Mouse (Mus musculus) gastrocnemius, postnatal 10 days (tissue): Measurements from ENCODE around the gene Atp1a2. TPM values are rescaled to one million over a fixed set of nuclear protein-coding genes. Genes with fewer than 3 reads are reported as not detected.

Source experiments
- DNase-seq: peaks from one replicate; pipeline ENCODE4 v3.0.0; 2021; ENCODE audit warnings: mixed read lengths
- long read RNA-seq, 2 experiments: library from polyadenylated mRNA; stranded (forward); transcript quantifications; one replicate each; pipeline ENCODE4 v2.0.0; 2021
- total RNA-seq, 2 experiments: library from RNA; stranded (reverse); gene quantifications; 2 replicates each; pipeline ENCODE4 v1.2.3; 2021

The Atp1a2 gene
- 100 to 1,000 TPM; 695 to 761 TPM for total RNA-seq
- long read RNA-seq, experiment 1, full-length matches to known transcripts, result 851 of 1,100 reads
- long read RNA-seq, experiment 1, partial matches to known transcripts, result 167 of 1,100 reads
- long read RNA-seq, experiment 1, other reads (novel, unspliced or antisense), result 82 of 1,100 reads
- long read RNA-seq, experiment 2, full-length matches to known transcripts, result 597 of 887 reads
- long read RNA-seq, experiment 2, partial matches to known transcripts, result 252 of 887 reads
- long read RNA-seq, experiment 2, other reads (novel, unspliced or antisense), result 38 of 887 reads

DNA sequence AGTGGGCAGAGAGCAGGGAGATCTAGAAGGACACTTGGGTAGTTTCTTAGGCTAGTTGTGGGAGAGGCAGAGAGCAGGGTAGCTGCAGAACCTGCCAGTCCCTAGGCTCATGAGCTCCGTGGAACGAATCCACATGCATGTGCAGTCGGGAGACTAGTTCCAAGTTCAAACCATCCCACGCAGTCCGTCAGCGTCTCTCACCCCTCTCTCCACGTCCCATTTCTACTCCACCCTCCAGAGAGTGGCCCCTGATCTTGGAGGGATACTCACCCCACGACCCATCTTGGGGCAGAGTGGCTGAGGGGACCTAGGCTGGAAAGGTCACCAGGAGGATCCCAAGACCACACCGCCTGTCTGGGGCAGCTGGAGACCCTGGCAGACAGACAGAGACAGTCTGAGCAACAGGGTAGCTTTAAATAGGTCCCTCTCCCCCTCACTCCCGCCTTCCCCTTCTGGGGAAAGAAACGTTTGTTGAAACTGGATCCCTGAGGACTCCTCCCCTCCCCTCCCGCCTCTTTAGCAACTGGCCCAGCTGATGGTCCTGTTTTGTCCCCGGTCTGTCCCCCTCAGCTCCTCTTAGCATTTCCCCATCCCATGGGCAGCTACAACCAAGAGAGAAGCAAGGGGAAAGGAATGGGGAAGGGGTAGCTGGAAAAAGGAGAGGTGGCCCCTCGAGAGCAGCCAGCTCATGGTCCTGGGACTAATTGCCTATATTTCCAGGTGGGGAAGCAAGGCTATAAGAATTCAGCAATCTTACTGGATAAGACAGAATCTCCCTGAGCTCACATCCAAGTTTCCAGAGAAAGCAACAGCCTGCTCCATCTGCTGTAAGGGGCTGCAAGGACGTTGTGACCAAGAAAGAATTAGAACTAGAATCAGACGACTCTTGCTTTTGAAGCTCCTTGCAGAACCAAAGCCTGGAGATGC, at the start of gene Atp1a2:
Gene Atp1a2, minus strand, starts transcription at position 454 of the 927 bp plus-strand sequence.
- DNase-seq, result peak; percentile 67

DNA sequence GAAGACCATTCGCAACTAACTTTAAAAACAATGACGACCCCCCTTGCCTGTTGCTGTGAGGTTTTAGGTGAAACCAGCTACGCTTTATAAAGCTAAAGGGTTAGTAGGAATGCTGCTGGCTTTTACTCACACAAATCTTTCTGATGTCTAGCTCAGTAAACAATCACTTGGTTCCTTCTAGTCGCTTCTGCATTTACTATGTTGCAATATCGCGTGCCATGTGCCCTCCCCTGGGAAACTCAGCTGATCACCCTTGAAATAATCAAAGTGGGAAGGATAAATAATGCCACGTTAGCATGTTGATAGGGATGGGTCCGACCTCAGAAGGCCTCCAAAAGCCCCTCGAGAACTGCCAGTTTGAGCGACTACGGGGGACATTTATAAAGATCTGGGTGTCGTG, 49.5 kb upstream of the Atp1a2 start:
- no peak for DNase-seq

DNA sequence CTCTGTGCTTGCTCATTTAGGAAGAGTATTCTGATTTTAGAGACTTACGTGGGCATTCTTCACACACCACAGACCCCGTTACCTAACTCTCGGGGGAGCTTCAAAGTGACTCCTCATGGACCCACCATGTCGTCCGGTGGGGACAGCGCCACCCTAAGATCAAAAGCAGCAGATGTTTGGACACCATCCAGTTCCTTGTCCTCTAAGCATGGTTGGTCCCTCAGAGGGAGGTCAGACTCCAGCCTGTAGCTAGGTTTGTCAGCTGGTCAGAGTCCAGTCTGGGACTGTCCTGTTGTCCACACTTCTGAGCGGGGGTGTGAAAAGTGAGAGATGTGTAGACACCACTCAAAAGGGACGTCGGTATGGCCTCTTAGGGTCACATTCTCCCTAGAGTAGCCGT, 48.8 kb upstream of the Atp1a2 start:
- DNase-seq, result no peak

DNA sequence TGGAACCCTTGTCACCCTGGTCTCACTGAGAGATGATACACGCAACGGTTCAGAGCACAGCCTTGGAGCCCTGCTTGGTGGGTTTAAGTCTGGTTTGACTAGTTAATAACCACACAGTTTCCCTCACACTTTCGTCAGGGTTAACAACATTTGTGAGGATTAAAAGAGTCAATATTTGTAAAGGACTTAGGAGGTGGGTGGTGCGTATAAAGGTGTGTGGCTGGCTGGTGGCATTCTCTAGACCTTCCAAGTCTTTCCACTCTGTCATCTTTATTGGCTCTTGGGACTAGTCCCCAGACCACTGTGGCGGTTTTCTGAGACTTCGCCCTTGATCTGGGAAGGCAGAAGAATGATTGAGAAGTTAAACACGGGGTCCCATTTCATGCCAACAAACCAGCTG, 47.0 kb upstream of the Atp1a2 start:
- DNase-seq, result no peak

DNA sequence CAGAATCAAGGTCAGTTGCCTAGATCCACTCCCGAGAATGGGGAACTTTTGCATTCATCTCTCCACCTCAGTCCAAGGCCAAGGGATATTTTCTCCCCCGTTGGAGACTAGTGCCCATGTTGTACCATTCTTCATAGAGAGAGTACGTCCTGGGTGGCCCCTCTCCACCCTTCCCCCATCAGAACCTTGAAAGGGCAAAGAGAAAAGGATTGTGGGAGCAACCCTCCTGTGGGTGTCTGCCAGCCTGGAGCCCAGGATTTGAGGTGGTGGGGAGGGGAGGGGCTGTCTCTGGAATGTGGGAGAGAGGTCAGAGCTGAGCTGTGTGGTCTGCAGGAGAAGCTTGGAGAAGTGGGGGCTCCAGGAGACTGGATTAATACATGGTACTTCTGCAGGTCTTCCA, 46.0 kb upstream of the Atp1a2 start:
- no peak for DNase-seq

DNA sequence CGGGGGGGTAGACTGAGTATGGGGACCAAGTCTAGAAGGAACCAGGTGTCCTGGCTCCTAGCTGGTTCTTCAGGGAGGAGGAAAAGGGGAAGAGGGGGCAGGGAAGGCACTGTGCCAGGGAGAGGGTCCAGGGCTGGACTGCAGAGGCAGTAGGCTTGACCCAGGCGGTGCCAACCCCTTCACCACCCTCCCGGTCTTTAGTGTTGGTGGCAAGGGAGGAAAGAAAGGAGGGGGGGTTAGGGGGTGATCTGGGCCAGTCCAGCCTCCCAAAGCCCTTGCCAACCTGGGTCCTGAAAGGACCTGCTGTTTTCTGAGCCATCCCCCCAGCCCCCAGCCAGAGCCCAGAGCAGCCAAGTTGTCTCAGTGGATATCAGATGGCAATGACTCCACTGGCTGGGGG, 44.9 kb upstream of the Atp1a2 start:
- DNase-seq, result no peak

DNA sequence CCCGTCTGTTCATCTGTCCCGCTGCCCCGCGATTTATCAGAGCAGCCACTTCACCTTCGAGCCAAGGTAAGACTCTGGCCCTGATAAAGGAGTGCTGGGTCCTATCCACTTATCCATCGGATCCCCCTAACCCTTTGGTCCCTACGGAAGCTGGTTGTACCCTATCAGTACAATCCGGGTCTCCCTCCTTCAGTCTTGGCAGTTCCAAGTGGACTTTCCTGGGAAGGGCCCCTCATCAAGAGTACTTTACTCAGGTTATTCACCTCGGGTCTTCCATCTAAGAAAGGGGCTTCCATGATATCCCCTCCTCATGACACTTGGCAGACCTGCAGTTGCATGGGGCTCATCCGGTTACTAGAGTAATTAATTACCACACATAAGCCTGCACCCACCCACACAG, 43.5 kb upstream of the Atp1a2 start:
- DNase-seq, result no peak

DNA sequence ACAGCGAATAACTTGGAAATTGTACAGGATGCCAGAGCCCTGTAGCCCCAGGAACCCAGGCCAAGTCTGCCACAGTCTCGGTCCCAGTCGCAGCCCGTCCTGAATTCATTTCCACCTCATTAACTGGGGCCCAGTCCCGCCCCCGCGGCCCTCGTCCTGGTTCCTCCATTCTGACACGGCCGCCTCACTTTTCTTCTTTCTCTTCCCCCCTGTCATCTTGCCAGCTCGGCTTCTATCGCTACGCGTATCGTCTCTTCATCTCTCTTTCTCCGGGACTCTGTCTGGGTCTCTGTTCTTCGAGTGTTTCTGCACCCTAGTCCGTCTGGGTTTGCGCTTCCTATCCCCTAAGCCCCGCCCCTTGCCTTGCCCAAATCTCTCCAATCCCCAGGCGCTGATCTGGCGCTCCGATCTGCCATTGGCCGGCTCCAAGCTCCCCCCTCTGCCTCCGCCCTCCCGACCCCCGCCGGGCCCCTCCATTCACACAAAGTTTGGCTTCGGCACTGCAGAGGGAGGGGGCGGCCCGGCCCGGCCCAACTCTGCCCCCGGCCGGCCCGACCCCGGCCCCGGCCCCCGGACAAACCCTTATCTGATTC, 43.0 kb upstream of the Atp1a2 start, which contains the start of gene Kcnj10:
Gene Kcnj10, plus strand, starts transcription at position 482 of the 593 bp plus-strand sequence.
- peak; percentile 66 for DNase-seq

DNA sequence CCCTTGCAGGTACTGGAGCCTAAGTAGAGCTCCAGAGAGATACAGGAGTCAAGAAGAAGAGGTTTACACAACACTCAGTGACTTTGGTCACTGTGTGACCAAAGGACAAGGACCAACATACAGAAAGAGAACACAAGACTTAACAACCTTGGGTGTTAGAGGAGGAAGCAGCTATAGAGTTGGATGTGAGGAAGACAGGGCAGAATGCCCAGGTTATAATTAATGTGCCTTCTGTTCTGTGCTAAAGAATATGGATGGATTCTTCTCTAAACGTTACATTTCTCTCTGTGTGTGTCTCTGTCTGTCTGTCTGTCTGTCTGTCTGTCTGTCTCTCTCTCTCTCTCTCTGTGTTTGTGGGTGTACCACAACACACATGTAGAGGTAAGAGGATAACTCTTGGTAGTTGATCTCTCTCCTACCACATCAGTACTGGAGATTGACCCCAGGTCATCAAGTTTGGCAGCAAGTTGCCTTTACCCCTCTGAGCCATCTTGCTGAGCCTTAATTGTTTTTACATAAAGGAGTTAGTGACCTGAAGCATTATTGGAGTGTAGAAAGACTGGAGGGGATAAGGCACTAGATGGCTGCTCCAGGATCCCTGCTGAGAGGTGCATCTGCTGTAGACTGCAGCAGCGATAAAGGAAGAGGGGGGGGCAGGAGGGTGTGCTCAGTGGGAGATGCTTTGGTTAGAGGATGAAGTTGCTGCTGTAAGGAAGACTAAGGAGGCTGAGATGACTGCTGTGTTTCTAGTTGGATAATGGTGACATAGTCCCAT, 39.7 kb upstream of the Atp1a2 start:
- no peak for DNase-seq

DNA sequence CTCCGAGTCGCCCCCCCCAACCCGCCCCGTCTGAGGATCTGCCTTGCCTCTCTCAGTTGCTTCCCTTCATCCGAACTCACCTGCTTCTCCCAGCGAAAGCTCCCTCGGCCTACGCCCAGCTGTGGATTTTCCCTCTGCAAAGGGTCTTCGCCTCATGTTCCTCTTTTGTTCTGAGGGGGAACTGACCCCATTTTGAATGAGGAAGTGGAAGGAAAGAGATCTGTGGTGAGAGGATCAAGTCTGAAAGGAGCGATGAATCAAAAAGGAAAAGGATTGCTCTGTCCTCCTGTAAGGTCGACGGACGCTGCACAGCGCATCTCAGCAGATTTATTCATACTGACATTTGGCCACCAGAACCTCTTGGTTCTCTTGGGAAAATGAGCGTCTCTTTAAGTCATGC, 37.9 kb upstream of the Atp1a2 start:
- no peak for DNase-seq

DNA sequence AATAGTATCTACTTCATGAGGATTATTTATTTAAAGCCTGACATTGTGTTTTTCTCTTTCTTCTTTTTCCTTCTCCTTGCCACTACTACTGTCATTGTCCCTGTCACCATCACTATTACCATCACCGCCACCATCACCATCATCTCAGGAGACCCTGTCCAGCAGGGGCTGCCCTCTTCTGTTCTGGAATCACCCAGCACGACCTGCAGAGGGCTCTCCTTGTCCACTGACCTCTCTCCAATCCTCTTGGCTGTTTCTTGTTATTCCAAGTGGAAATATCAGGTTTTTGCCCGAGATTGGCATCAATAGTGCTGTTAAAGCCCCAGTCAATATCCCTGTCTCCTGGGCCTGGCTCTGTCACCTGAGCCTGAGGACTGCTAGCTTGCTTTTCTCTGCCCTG, 35.6 kb upstream of the Atp1a2 start:
- no peak for DNase-seq

DNA sequence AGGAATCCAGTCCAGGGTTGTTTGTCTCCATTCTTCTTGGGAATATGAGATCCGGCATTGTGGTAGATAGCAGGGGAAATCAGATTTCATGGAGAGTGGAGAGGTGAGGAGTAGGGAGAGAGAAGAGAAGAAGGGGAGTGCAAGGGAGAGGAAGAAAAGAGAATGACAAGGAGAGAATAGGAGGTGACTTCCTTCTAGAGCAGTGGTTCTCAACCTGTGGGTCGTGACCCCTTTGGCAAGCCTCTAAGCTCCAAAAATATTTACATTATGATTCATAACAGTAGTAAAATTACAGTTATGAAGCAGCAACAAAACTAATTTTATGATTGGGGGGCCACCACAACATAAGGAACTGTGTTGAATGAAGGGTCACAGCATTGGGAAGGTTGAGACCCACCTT, 35.1 kb upstream of the Atp1a2 start:
- DNase-seq, result no peak

DNA sequence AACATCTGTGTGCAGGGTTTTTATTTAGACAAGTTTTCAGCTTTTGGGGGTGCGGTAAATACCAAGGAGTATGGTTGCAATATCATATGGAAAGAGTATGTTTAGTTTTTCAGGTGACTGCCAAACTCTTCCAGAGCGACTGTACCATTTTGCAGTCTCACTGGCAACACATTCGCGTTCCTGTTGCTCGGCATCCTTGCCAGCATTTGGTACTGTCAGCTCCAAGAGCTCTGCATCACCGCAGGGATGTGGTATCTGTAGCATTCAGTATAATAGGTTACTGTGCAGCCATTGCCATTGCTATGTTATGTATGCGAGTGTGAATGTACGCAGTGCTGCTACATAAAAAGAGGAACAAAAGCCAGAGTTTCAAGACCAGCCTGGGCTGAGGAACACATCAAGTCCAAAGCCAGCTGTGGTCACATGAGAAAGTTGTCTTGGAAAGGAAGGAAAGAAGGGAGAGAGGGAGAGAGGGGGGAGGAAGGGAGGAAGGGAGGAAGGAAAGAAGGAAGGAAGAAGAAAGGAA, 33.6 kb upstream of the Atp1a2 start:
- DNase-seq, result no peak

DNA sequence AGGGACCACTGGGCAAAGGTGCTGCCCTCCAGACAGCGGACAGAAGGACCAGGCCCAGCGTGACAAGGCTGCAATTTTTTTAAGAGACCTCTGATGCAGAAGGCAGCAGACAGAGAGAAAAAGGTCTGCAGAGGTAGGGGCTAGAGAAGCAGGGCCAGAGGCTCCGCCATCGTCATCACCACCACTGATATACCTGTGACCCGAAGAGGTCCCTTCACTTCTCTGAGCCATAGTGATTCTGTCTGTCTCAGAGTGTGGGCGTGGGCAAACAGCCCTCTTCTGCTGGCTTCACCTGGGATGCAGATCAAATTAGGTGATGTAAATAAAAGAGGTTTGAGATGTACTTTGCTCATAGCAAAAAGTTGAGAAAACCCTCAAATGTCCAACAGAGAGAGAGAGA, 31.8 kb upstream of the Atp1a2 start:
- DNase-seq, result no peak

DNA sequence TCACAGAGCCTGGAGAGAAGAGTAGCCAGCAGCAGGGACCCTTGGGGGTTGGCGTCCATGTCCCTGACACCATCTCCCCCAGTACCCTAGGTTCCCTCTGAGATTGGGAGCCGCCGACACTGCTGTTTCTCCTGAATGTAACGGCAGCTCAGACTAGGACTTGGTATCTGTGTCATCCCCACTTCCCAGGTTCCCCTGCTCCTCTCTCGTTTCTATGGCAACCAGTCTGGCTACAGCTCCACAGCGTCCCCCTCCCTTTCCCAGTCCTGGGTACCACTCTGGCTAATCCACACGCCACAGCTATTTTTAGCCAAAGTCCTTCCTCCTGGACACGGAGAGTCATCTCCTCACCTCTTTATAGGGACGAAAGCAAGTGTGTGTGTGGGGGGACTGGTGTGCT, 31.3 kb upstream of the Atp1a2 start, which contains the start of gene Kcnj9:
Gene Kcnj9, minus strand, starts transcription at position 188 of the 400 bp plus-strand sequence.
- no peak for DNase-seq

DNA sequence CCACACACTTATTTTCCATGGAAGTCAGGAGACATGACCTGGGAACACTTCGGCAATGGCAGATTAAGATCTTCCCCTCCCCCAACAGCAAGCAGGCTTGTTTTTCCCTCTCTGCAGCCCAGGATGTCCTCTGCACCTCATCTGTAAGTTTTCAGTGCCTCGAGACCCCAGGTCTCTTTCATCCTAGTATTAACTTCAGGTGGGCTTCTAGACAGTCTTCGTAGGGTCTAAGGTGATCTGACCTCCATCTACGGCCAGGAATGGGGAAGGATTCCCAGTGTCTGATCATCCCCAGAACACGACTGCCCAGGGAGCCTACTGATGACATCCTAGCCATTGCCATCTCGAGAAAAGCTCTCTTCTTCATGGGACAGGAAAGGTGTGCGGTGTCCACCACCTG, 30.6 kb upstream of the Atp1a2 start:
- no peak for DNase-seq

DNA sequence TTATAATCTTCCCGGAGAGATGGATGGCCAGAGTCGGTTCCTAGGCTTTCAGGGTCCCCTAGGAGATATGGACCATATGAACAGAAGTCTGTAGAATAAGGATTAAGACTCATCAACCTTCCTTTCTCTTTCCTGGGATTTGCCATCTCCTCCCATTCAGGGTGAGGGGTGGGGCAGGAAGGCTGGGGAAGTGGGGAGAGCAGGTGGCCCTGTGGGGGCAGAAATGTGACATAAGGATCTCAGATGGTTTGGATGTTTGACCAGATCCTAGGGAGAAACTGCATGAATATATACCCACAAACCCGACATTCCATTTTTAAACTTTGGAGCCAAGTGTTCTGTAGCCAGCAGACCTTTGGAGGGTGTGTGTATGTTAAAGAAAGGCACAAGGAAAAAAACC, 30.2 kb upstream of the Atp1a2 start:
- DNase-seq, result no peak

DNA sequence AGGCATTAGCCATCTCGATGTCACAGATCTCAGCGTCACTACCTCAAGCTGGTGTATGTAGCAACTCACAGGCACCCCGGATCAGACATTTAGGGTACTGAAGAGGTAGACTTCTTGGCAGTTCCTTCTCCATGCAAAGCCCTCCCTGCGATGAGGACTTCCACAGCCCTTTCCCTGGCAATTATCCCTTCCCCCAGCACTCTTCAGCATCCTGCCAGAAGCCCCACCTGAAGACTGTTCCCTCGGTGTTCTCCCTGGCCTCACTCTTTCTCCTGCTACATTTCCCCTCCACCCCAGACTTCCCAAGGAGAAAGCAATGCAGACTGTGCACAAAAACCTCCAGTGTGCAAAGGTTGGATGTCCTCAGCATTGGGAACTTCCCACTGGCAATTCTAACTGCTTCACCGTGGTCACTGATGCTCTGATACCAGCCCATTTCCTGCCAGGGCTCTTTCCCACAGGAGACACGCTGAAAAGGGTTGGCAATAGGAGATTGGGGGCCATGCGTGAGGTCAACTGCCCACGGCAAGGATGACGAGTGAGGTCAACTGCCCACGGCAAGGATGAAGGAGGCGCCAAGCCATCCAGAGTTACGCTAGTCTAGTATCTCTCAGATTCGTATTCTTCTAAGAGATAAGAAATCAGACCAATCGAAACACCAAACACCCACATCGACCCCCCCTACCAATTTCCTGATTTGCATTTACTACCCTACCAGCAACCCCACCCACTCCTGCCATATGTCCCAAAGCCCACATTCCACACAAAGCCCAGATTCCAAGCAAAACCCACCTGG, 29.5 kb upstream of the Atp1a2 start:
- no peak for DNase-seq

DNA sequence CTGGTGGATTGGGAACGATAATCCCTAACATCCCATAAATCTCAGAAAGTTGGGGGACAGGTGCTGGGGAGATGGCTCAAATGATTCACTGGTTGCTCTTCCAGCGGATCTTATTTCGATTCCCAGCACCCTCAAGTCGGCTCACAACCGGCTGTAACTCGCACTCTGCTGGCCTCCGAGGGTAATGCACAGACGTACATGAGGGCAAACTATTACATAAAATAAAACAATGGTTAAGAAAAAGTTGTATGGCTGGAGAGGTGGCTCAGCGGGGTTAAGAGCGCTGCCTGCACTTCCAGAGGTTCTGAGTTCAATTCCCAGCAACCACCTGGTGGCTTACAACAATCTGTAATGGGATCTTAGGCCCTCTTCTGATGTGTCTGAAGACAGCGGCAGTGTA, 28.8 kb upstream of the Atp1a2 start:
- no peak for DNase-seq

DNA sequence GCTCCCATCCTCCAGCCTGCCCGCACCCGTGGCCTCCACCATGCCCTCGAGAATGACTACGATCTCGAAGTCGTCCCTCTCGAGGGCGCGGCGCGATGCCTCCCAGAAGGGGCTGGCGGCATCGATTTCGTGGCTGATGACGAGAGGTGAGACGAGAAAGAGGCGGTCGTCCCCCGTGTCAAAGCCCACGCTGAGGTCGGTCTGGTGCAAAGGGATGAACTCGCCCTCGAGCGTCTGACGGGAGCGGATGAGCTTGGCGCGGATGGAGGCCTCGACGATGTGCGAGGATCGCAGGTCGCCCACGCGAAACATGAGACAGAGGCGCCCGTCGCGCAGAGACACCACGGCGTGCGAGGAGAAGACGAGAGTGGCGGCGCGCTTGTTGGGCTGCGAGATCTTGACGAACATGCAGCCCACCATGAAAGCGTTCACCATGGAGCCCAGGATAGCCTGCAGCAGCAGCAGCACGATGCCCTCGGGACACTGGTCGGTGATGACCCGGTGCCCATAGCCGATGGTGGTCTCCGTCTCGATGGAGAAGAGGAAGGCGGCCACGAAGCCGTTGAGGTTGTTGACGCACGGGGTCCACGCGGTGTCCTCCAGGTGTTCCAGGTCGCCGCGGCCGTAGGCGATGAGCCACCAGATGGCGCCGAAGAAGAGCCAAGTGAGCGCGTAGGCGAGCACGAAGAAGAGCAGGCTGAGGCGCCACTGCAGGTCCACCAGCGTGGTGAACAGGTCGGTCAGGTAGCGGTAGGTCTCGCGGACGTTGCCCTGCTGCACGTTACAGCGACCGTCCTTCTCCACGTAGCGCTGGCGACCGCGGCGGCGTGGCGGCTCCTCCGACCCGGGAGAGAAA, 28.0 kb upstream of the Atp1a2 start:
- DNase-seq, result peak; percentile 53
